Mouse (Mus musculus) erythroblast, embryonic 14.5 days (primary cell): ENCODE measurements around the gene G2e3.

Experiments
- GATA1 ChIP-seq: IDR thresholded peaks from 2 replicates; pipeline ENCODE4 v1.6.1; 2012; ENCODE audit warnings: low read length, inconsistent platforms, mixed read lengths
- TAL1 ChIP-seq: IDR thresholded peaks from 3 replicates; pipeline ENCODE4 v1.6.1; 2012; ENCODE audit warnings: low read length, inconsistent platforms, mixed read lengths

- TF ChIP-seq TAL1 (no peak), GATA1 (no peak)
These were observed 13.4 kb downstream of the G2e3 start for GRCm38 (mm10) chr12:51361294-51361693.
